ENCODE assay signal across 9 mouse cellular contexts in genomic region chr5:143043285-143043684, GRCm38 (mm10).
DNase-seq lines count a peak whose midpoint lies in the region; ATAC-seq lines count a peak whose summit lies in the region.
"Had no signal": no experiment of that assay in that cellular context is flagged by ENCODE, and none has a peak within 500 bp of the region (broad histone marks: within the 10 kb centered on the region; RNA-seq: fewer than 3 reads in every experiment).

No protein-coding gene starts in this region.

- no peak for ATAC-seq in forebrain, embryonic 14.5 days
- no peak for ATAC-seq in forebrain, embryonic 16.5 days
- no peak for ATAC-seq in midbrain, embryonic 11.5 days (ENCODE audit: low FRiP score)
- no peak for ATAC-seq in midbrain, embryonic 15.5 days (replicated peaks)
- peak; percentile 60 for ATAC-seq in erythroblast, adult 5-6 weeks (replicated peaks; ENCODE audit: low FRiP score, poor library complexity, severe bottlenecking)

- no peak overlapping the region for H3K9ac ChIP-seq in forebrain, embryonic 14.5 days (ENCODE audit: low read length)
- H3K9ac ChIP-seq in forebrain, embryonic 16.5 days (replicated peaks; ENCODE audit: low read depth, low read length), result no peak overlapping the region
- no peak overlapping the region for H3K9ac ChIP-seq in midbrain, embryonic 11.5 days (ENCODE audit: low read length)
- H3K9ac ChIP-seq in midbrain, embryonic 15.5 days, result no peak overlapping the region
- H3K9ac ChIP-seq: stomach, embryonic 15.5 days had no signal

- no peaks in the 10 kb centered on the region for H3K36me3 ChIP-seq in forebrain, embryonic 14.5 days (ENCODE audit: control insufficient read depth, insufficient read depth, low read length)
- H3K36me3 ChIP-seq in forebrain, embryonic 16.5 days (ENCODE audit: control insufficient read depth, insufficient read depth), result no peaks in the 10 kb centered on the region
- no peaks in the 10 kb centered on the region for H3K36me3 ChIP-seq in midbrain, embryonic 11.5 days (ENCODE audit: control insufficient read depth, insufficient read depth, low read length)
- H3K36me3 ChIP-seq in midbrain, embryonic 15.5 days (replicated peaks), result no peaks in the 10 kb centered on the region

- WGBS in forebrain, embryonic 14.5 days, result 89% methylated on average over 2 of the region's 2 CpGs
- 83% methylated on average over 2 of the region's 2 CpGs for WGBS in forebrain, embryonic 16.5 days
- WGBS in midbrain, embryonic 11.5 days, result 85% methylated on average over 2 of the region's 2 CpGs
- WGBS in midbrain, embryonic 15.5 days, result 82% methylated on average over 2 of the region's 2 CpGs

- no peaks in the 10 kb centered on the region for H3K27me3 ChIP-seq in forebrain, embryonic 14.5 days (replicated peaks; ENCODE audit: control insufficient read depth, insufficient read depth, low read length)
- no peaks in the 10 kb centered on the region for H3K27me3 ChIP-seq in forebrain, embryonic 16.5 days (replicated peaks; ENCODE audit: control insufficient read depth, insufficient read depth, low read length)
- no peaks in the 10 kb centered on the region for H3K27me3 ChIP-seq in midbrain, embryonic 11.5 days (ENCODE audit: control insufficient read depth, insufficient read depth, low read length)
- H3K27me3 ChIP-seq in midbrain, embryonic 15.5 days (replicated peaks), result no peaks in the 10 kb centered on the region
- H3K27me3 ChIP-seq: stomach, embryonic 15.5 days had no signal

- H3K9me3 ChIP-seq in forebrain, embryonic 14.5 days (replicated peaks; ENCODE audit: control insufficient read depth, low read length), result no peaks in the 10 kb centered on the region
- H3K9me3 ChIP-seq in forebrain, embryonic 16.5 days (ENCODE audit: control insufficient read depth, low read length), result no peaks in the 10 kb centered on the region
- H3K9me3 ChIP-seq in midbrain, embryonic 11.5 days (ENCODE audit: control insufficient read depth, low read length), result no peaks in the 10 kb centered on the region
- H3K9me3 ChIP-seq in midbrain, embryonic 15.5 days, result no peaks in the 10 kb centered on the region
- H3K9me3 ChIP-seq: stomach, embryonic 15.5 days had no signal

- DNase-seq in forebrain, embryonic 14.5 days (ENCODE audit: low spot score), result peak; percentile 40
- peak; percentile 23 for DNase-seq in midbrain, embryonic 11.5 days (ENCODE audit: low spot score, missing footprints)
- peak; percentile 8 for DNase-seq in thymus, postnatal 36 days
- DNase-seq in urinary bladder, postnatal 36 days (ENCODE audit: low spot score in 2 of 2), result no peak
- no peak for DNase-seq in gastrocnemius, adult 8-10 months (ENCODE audit: low spot score in 2 of 2)

- H3K4me3 ChIP-seq in forebrain, embryonic 14.5 days (ENCODE audit: low read depth, low read length), result no peak overlapping the region
- H3K4me3 ChIP-seq in forebrain, embryonic 16.5 days (replicated peaks; ENCODE audit: low read length), result no peak overlapping the region
- H3K4me3 ChIP-seq in midbrain, embryonic 11.5 days (ENCODE audit: low read depth, low read length), result no peak overlapping the region
- no peak overlapping the region for H3K4me3 ChIP-seq in midbrain, embryonic 15.5 days
- H3K4me3 ChIP-seq: stomach, embryonic 15.5 days had no signal

- no peak overlapping the region for H3K27ac ChIP-seq in forebrain, embryonic 14.5 days (ENCODE audit: low read depth, low read length)
- no peak overlapping the region for H3K27ac ChIP-seq in forebrain, embryonic 16.5 days (ENCODE audit: low read length)
- H3K27ac ChIP-seq in midbrain, embryonic 11.5 days (ENCODE audit: low read depth, low read length), result no peak overlapping the region
- no peak overlapping the region for H3K27ac ChIP-seq in midbrain, embryonic 15.5 days
- H3K27ac ChIP-seq: stomach, embryonic 15.5 days had no signal

- H3K4me2 ChIP-seq in forebrain, embryonic 14.5 days (ENCODE audit: low read length), result no peak overlapping the region
- H3K4me2 ChIP-seq in forebrain, embryonic 16.5 days (ENCODE audit: low read length), result no peak overlapping the region
- H3K4me2 ChIP-seq in midbrain, embryonic 11.5 days, result no peak overlapping the region
- no peak overlapping the region for H3K4me2 ChIP-seq in midbrain, embryonic 15.5 days
- H3K4me2 ChIP-seq: stomach, embryonic 15.5 days had no signal

- H3K4me1 ChIP-seq in forebrain, embryonic 14.5 days (ENCODE audit: control insufficient read depth, insufficient read depth, low read length), result peaks cover 7% of the 10 kb centered on the region
- peaks cover 10% of the 10 kb centered on the region for H3K4me1 ChIP-seq in forebrain, embryonic 16.5 days (replicated peaks; ENCODE audit: control insufficient read depth, insufficient read depth, low read length)
- H3K4me1 ChIP-seq in midbrain, embryonic 11.5 days (ENCODE audit: control insufficient read depth, insufficient read depth, low read length), result no peaks in the 10 kb centered on the region
- H3K4me1 ChIP-seq in midbrain, embryonic 15.5 days, result peaks cover 10% of the 10 kb centered on the region; the same call in 1 of the 2 replicates

Comparison
In these comparisons a context has a peak if more than half of its experiments do, and no peak if none do; other contexts are left out.
1. DNase-seq: peak in forebrain, embryonic 14.5 days (single experiment), midbrain, embryonic 11.5 days (single experiment) and thymus, postnatal 36 days (2 of 2); none in urinary bladder, postnatal 36 days (0 of 2) and gastrocnemius, adult 8-10 months (0 of 2).